Mouse (Mus musculus) mesoderm, embryonic 11.5 days (tissue): Measurements from ENCODE around the gene Ada.
"Not testable (repeated sequence)": the region's sequence is repeated elsewhere in the genome, so short reads cannot be mapped to it uniquely, and the experiment has no call there.

Source experiments
- DNase-seq: peaks from one replicate; pipeline ENCODE4 v3.0.0-alpha.2; 2012; ENCODE audit warnings: low read depth, low spot score

Gene Ada

GRCm38 (mm10) chr2:163697764-163698480 is 52.1 kb downstream of the Ada start:
- no peak for DNase-seq

- DNase-seq = no peak
Measured at GRCm38 (mm10) chr2:163696763-163697162, 53.3 kb downstream of the Ada start.

GRCm38 (mm10) chr2:163693716-163694314 is 56.2 kb downstream of the Ada start:
- peak; percentile 40 for DNase-seq

- DNase-seq = no peak
Measured at GRCm38 (mm10) chr2:163692873-163693612, 57.0 kb downstream of the Ada start.

GRCm38 (mm10) chr2:163691846-163692605 is 58.0 kb downstream of the Ada start:
- DNase-seq = no peak

- DNase-seq = no peak
Measured at GRCm38 (mm10) chr2:163690409-163691304, 59.4 kb downstream of the Ada start.

- DNase-seq = no peak
Measured at GRCm38 (mm10) chr2:163689771-163690170, 60.3 kb downstream of the Ada start.

- not testable (repeated sequence) for DNase-seq
Measured at GRCm38 (mm10) chr2:163688377-163688776, 61.7 kb downstream of the Ada start.

GRCm38 (mm10) chr2:163686886-163687285 is 63.2 kb downstream of the Ada start:
- DNase-seq = no peak

GRCm38 (mm10) chr2:163686233-163686632 is 63.8 kb downstream of the Ada start:
- no peak for DNase-seq

- no peak for DNase-seq
Measured at GRCm38 (mm10) chr2:163685761-163686200, 64.3 kb downstream of the Ada start.

GRCm38 (mm10) chr2:163685287-163685686 is 64.8 kb downstream of the Ada start:
- no peak for DNase-seq

GRCm38 (mm10) chr2:163682344-163682743 is 67.7 kb downstream of the Ada start:
- DNase-seq = no peak

GRCm38 (mm10) chr2:163676745-163677144 is 73.3 kb downstream of the Ada start:
- no peak for DNase-seq
